Mouse (Mus musculus) hindbrain, embryonic 13.5 days (tissue): ENCODE measurements at regions not wholly inside any gene's neighbourhood (a gene's known extent, or its start where the extent isn't known, plus 50 kb on each side); places are given as distances from the start of the nearest gene placed in this dataset.
A peak's percentile ranks its signal among the peaks of the same experiment; 100 is the strongest.

Experiments
- ATAC-seq: fragments of 200-750 bp; cut with Nextera tagmentation; 2 replicates; pipeline ENCODE4 v1.8.0; 2017; ENCODE audit warnings: moderate TSS enrichment; ENCODE audit not compliant: low FRiP score
- H3K27ac ChIP-seq: fragments of 300-500 bp; sonication (generic); 2 replicates; pipeline ENCODE4 v1.5.1; 2015; ENCODE audit warnings: inconsistent platforms, mild to moderate bottlenecking, moderate library complexity
- H3K27me3 ChIP-seq: fragments of 300-500 bp; sonication (generic); 2 replicates; pipeline ENCODE4 v1.6.1; 2015; ENCODE audit warnings: mild to moderate bottlenecking, inconsistent platforms
- H3K36me3 ChIP-seq: fragments of 300-500 bp; sonication (generic); 2 replicates; pipeline ENCODE4 v1.6.1; 2015; ENCODE audit warnings: mild to moderate bottlenecking, inconsistent platforms
- H3K4me1 ChIP-seq: fragments of 300-500 bp; sonication (generic); replicated peaks from 2 replicates; pipeline ENCODE4 v1.6.1; 2015; ENCODE audit warnings: inconsistent platforms
- H3K4me2 ChIP-seq: fragments of 300-500 bp; sonication (generic); 2 replicates; pipeline ENCODE4 v1.6.1; 2015; ENCODE audit warnings: inconsistent platforms, mild to moderate bottlenecking, moderate library complexity
- H3K4me3 ChIP-seq: fragments of 300-500 bp; sonication (generic); 2 replicates; pipeline ENCODE4 v1.5.1; 2015; ENCODE audit warnings: mild to moderate bottlenecking, inconsistent platforms
- H3K9ac ChIP-seq: fragments of 300-500 bp; sonication (generic); 2 replicates; pipeline ENCODE4 v1.6.1; 2015; ENCODE audit warnings: mild to moderate bottlenecking, inconsistent platforms
- H3K9me3 ChIP-seq: fragments of 300-500 bp; sonication (generic); 2 replicates; pipeline ENCODE4 v1.6.1; 2016; ENCODE audit warnings: inconsistent platforms
- WGBS: fragments of 180-500 bp; shearing (Covaris S2); methylation state at CpG from one replicate; pipeline ENCODE4 v1.1.7; 2015; 5-methylcytosine and 5-hydroxymethylcytosine counted together

GRCm38 (mm10) chr13:71874986-71875385 is 88.5 kb downstream of the Irx1 start:
- no peaks in the 10 kb centered on the region for H3K36me3 ChIP-seq
- no peak overlapping the region for H3K4me3 ChIP-seq
- no peaks in the 10 kb centered on the region for H3K27me3 ChIP-seq
- ATAC-seq, result no peak
- no peaks in the 10 kb centered on the region for H3K4me1 ChIP-seq
- H3K9ac ChIP-seq, result no peak overlapping the region
- no peak overlapping the region for H3K4me2 ChIP-seq
- WGBS, result 84% methylated on average over 5 of the region's 5 CpGs
- no peaks in the 10 kb centered on the region for H3K9me3 ChIP-seq
- H3K27ac ChIP-seq, result no peak overlapping the region

- H3K27me3 ChIP-seq, result no peaks in the 10 kb centered on the region
- H3K27ac ChIP-seq, result no peak overlapping the region
- no peak overlapping the region for H3K4me3 ChIP-seq
- no peak overlapping the region for H3K9ac ChIP-seq
- WGBS, result 74% methylated on average over 6 of the region's 6 CpGs
- H3K4me2 ChIP-seq, result no peak overlapping the region
- H3K36me3 ChIP-seq, result no peaks in the 10 kb centered on the region
- no peaks in the 10 kb centered on the region for H3K4me1 ChIP-seq
- no peak for ATAC-seq
- no peaks in the 10 kb centered on the region for H3K9me3 ChIP-seq
Observed at GRCm38 (mm10) chr13:71868763-71869162, 94.8 kb downstream of the Irx1 start.

GRCm38 (mm10) chr13:71853426-71854025 is 110.0 kb downstream of the Irx1 start:
- H3K27ac ChIP-seq, result no peak overlapping the region
- no peak for ATAC-seq
- no peaks in the 10 kb centered on the region for H3K27me3 ChIP-seq
- no peak overlapping the region for H3K9ac ChIP-seq
- 69% methylated on average over 7 of the region's 7 CpGs for WGBS
- no peaks in the 10 kb centered on the region for H3K9me3 ChIP-seq
- no peak overlapping the region for H3K4me3 ChIP-seq
- H3K4me1 ChIP-seq, result no peaks in the 10 kb centered on the region
- H3K4me2 ChIP-seq, result no peak overlapping the region
- H3K36me3 ChIP-seq, result no peaks in the 10 kb centered on the region

DNA sequence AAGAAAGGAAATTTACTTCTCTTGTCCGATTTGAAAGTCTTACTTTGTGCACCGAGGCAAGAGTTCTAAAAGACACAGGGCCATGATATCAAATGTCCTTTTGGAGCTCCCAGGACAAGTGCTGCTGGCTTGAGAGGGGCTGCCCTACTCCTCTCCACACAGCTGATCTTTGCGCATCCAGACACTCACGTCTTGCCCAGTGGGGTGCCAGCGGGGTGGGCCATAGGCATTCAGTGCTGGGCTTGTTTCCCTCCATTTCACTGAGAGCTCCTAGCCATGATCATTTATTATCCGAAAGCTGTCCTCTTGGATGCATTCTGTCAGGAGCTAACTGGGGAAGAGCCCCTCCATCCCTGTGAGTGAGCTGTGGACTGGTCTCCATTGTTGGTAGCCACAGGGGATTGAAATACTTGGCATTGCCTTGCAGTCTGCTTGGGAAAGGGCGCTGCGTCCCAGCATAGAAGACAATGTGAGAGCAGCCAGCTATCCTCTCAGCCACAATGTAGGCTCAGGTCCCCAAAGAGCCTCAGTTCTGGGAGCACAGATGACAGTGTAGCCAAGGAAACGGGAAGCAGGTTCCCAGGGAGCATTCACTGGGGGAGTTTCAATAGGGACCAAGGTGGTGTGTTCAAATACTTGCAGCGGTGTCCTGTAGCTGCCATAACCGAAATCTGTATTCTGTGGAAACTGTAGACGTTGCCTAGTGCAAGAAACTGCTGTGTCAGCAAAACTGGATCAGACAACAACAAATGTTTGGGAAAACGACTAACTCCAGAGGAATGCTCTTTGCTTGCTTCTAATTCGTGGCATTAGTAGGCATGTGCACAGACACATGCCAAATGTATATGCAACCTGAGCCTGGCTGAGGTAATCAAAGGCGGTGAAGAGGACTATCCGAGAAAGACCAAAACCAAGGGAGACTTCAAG is 159.2 kb downstream of the Irx1 start:
- Histone ChIP-seq H3K4me1 (peaks cover 9% of the 10 kb centered on the region), H3K4me2 (no peak overlapping the region), H3K9me3 (no peaks in the 10 kb centered on the region), H3K27ac (no peak overlapping the region), H3K27me3 (no peaks in the 10 kb centered on the region), H3K9ac (no peak overlapping the region), H3K36me3 (no peaks in the 10 kb centered on the region), H3K4me3 (no peak overlapping the region)
- ATAC-seq, result peak; percentile 93
- WGBS, result 42% methylated on average over 16 of the region's 16 CpGs

- Histone ChIP-seq H3K4me3 (no peak overlapping the region), H3K9me3 (no peaks in the 10 kb centered on the region), H3K9ac (no peak overlapping the region), H3K27ac (no peak overlapping the region), H3K4me1 (no peaks in the 10 kb centered on the region), H3K4me2 (no peak overlapping the region), H3K36me3 (no peaks in the 10 kb centered on the region), H3K27me3 (no peaks in the 10 kb centered on the region)
- 84% methylated on average over 6 of the region's 6 CpGs for WGBS
- no peak for ATAC-seq
Observed at GRCm38 (mm10) chr13:71798288-71798687, 165.2 kb downstream of the Irx1 start.

GRCm38 (mm10) chr13:71784740-71785139 is 178.8 kb downstream of the Irx1 start:
- H3K27ac ChIP-seq, result no peak overlapping the region
- 0 out of 2 replicates have a peak, but pooled peaks have one; percentile 28 for ATAC-seq
- no peak overlapping the region for H3K4me3 ChIP-seq
- WGBS, result 36% methylated on average over 10 of the region's 10 CpGs
- no peaks in the 10 kb centered on the region for H3K9me3 ChIP-seq
- H3K36me3 ChIP-seq, result no peaks in the 10 kb centered on the region
- no peak overlapping the region for H3K9ac ChIP-seq
- H3K4me2 ChIP-seq, result no peak overlapping the region
- H3K27me3 ChIP-seq, result no peaks in the 10 kb centered on the region
- H3K4me1 ChIP-seq, result peaks cover 13% of the 10 kb centered on the region; the same call in 1 of the 2 replicates

- H3K4me3 ChIP-seq, result no peak overlapping the region
- H3K27ac ChIP-seq, result no peak overlapping the region
- H3K9me3 ChIP-seq, result no peaks in the 10 kb centered on the region
- no peaks in the 10 kb centered on the region for H3K4me1 ChIP-seq
- H3K9ac ChIP-seq, result no peak overlapping the region
- H3K4me2 ChIP-seq, result no peak overlapping the region
- H3K36me3 ChIP-seq, result no peaks in the 10 kb centered on the region
- no peaks in the 10 kb centered on the region for H3K27me3 ChIP-seq
- 85% methylated on average over 11 of the region's 11 CpGs for WGBS
- ATAC-seq, result no peak
Observed at GRCm38 (mm10) chr13:71747003-71747965, 216.2 kb downstream of the Irx1 start.

- Histone ChIP-seq H3K4me3 (no peak overlapping the region), H3K4me1 (no peaks in the 10 kb centered on the region), H3K27ac (no peak overlapping the region), H3K9me3 (no peaks in the 10 kb centered on the region), H3K9ac (no peak overlapping the region), H3K36me3 (no peaks in the 10 kb centered on the region), H3K27me3 (no peaks in the 10 kb centered on the region), H3K4me2 (no peak overlapping the region)
- 50% methylated on average over 3 of the region's 3 CpGs for WGBS
- no peak for ATAC-seq
Observed at GRCm38 (mm10) chr13:71746534-71746933, 217.0 kb downstream of the Irx1 start.

GRCm38 (mm10) chr13:71736821-71737345 is 226.6 kb downstream of the Irx1 start:
- H3K9ac ChIP-seq, result no peak overlapping the region
- no peaks in the 10 kb centered on the region for H3K9me3 ChIP-seq
- H3K27ac ChIP-seq, result no peak overlapping the region
- no peaks in the 10 kb centered on the region for H3K36me3 ChIP-seq
- ATAC-seq, result no peak
- H3K4me3 ChIP-seq, result no peak overlapping the region
- H3K27me3 ChIP-seq, result 0 out of 2 replicates have a peak, but pooled peaks cover 3% of the 10 kb centered on the region
- 80% methylated on average over 8 of the region's 8 CpGs for WGBS
- H3K4me2 ChIP-seq, result no peak overlapping the region
- H3K4me1 ChIP-seq, result peaks cover 7% of the 10 kb centered on the region

GRCm38 (mm10) chr13:71734261-71734660 is 229.3 kb downstream of the Irx1 start:
- Histone ChIP-seq H3K27me3 (0 out of 2 replicates have a peak, but pooled peaks cover 3% of the 10 kb centered on the region), H3K4me3 (no peak overlapping the region), H3K4me1 (peaks cover 7% of the 10 kb centered on the region), H3K9ac (no peak overlapping the region), H3K4me2 (no peak overlapping the region), H3K36me3 (no peaks in the 10 kb centered on the region), H3K27ac (no peak overlapping the region), H3K9me3 (no peaks in the 10 kb centered on the region)
- WGBS, result 54% methylated on average over 12 of the region's 12 CpGs
- no peak for ATAC-seq

GRCm38 (mm10) chr13:71733360-71733759 is 230.2 kb downstream of the Irx1 start:
- H3K27me3 ChIP-seq, result 0 out of 2 replicates have a peak, but pooled peaks cover 3% of the 10 kb centered on the region
- no peak overlapping the region for H3K4me2 ChIP-seq
- no peaks in the 10 kb centered on the region for H3K9me3 ChIP-seq
- H3K4me3 ChIP-seq, result no peak overlapping the region
- peaks cover 7% of the 10 kb centered on the region for H3K4me1 ChIP-seq
- WGBS, result 87% methylated on average over 5 of the region's 5 CpGs
- no peaks in the 10 kb centered on the region for H3K36me3 ChIP-seq
- no peak overlapping the region for H3K27ac ChIP-seq
- no peak for ATAC-seq
- no peak overlapping the region for H3K9ac ChIP-seq

DNA sequence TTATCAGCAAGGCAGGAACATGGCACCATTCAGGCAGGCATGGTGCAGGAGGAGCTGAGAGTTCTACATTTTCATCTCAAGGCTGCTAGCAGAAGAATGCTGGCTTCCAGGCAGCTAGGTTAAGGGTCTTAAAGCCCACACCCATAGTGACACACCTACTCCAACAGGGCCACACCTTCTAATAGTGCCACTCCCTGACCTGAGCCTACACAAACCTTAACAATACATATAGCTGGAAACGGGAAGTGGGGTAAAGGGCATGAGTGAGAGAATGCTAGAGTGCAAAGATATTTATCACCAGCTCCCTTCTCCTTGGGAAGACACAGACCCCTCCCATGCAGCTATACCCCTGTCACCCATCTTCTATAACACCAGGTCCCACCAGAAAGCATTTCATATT is 230.6 kb downstream of the Irx1 start:
- no peak overlapping the region for H3K27ac ChIP-seq
- 93% methylated on average over 1 of the region's 1 CpGs for WGBS
- H3K4me2 ChIP-seq, result no peak overlapping the region
- 0 out of 2 replicates have a peak, but pooled peaks cover 3% of the 10 kb centered on the region for H3K27me3 ChIP-seq
- no peaks in the 10 kb centered on the region for H3K9me3 ChIP-seq
- H3K4me3 ChIP-seq, result no peak overlapping the region
- H3K4me1 ChIP-seq, result peaks cover 7% of the 10 kb centered on the region
- H3K36me3 ChIP-seq, result no peaks in the 10 kb centered on the region
- H3K9ac ChIP-seq, result no peak overlapping the region
- no peak for ATAC-seq
